Mouse (Mus musculus): ENCODE data around the gene Glg1.

Gene Glg1

GRCm38 (mm10) chr8:111142521-111142920, 116.5 kb downstream of the Glg1 start:
- DNase-seq: no peak

DNA sequence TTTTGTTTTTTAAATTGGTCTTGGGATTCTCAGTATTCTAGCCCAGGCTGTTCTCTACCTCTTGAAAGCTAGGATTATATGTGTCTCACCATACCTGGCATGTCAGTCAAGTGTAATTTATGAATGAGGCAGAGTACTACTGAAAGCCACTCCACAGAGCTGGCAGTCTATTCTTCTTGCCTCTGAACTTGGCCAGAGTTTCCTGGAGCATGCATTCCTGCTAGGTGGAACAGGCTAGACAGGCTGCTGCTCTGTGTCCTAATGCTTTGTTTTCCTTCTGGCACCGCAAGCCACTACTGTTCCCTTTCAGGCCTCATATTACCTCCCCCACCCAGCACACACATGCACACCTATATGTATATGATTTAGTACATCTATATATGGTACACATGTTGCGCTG, 128.3 kb downstream of the Glg1 start:
- no peak for DNase-seq

GRCm38 (mm10) chr8:111119481-111119880, 139.5 kb downstream of the Glg1 start:
- DNase-seq: no peak

GRCm38 (mm10) chr8:111114891-111115290, 144.1 kb downstream of the Glg1 start:
- DNase-seq: no peak

All from right cerebral cortex, postnatal 14 days (tissue).